Mouse (Mus musculus) myocyte (in vitro differentiated cells): Measurements from ENCODE around the gene Hcrtr2.

Experiments used
- E2F4 ChIP-seq: IDR thresholded peaks from one replicate; pipeline ENCODE4 v1.6.1; 2011; ENCODE audit warnings: mild to moderate bottlenecking, control low read depth, moderate library complexity; ENCODE audit not compliant: insufficient read depth
- MYOD1 ChIP-seq, 3 experiments: IDR thresholded peaks; one replicate each; pipeline ENCODE4 v1.6.1; 2011; ENCODE audit warnings: control low read depth in 2 of 3, low read depth in 2 of 3, mild to moderate bottlenecking in 2 of 3, moderate library complexity in 1 of 3; ENCODE audit not compliant: insufficient read length in 2 of 3, control insufficient read depth in 1 of 3
- POLR2A ChIP-seq: IDR thresholded peaks from one replicate; pipeline ENCODE4 v1.6.1; 2011; ENCODE audit warnings: low read depth, mild to moderate bottlenecking, control low read depth, moderate library complexity; ENCODE audit not compliant: insufficient read length

GRCm38 (mm10) chr9:76252109-76252508 is 71.5 kb downstream of the Hcrtr2 start:
- no peak for TF ChIP-seq POLR2A
- no peak for TF ChIP-seq MYOD1 (IDR thresholded peaks at IDR 0.05; ENCODE audit: control insufficient read depth in 1 of 3, insufficient read length in 2 of 3, low read depth in 2 of 3)
- no peak for TF ChIP-seq E2F4
